Mouse (Mus musculus) stomach, embryonic 14.5 days (tissue): ENCODE results near the gene Eya2. TPM values are rescaled to one million over a fixed set of nuclear protein-coding genes. Genes with fewer than 3 reads are reported as not detected.

Source experiments
- ATAC-seq: fragments of 200-750 bp; cut with Nextera tagmentation; 2 replicates; pipeline ENCODE4 v1.8.0; 2017; ENCODE audit warnings: low read depth, moderate TSS enrichment; ENCODE audit not compliant: insufficient number of reproducible peaks, insufficient read depth, low FRiP score
- H3K27ac ChIP-seq: fragments of 300-500 bp; sonication (generic); 2 replicates; pipeline ENCODE4 v1.5.1; 2014; ENCODE audit warnings: mild to moderate bottlenecking, low read length, moderate library complexity, mixed read lengths
- H3K27me3 ChIP-seq: fragments of 300-500 bp; sonication (generic); 2 replicates; pipeline ENCODE4 v1.6.1; 2014; ENCODE audit warnings: low read length, control low read depth, mixed read lengths; ENCODE audit not compliant: control insufficient read depth, insufficient read depth
- H3K36me3 ChIP-seq: fragments of 300-500 bp; sonication (generic); 2 replicates; pipeline ENCODE4 v1.6.1; 2014; ENCODE audit warnings: mild to moderate bottlenecking, control low read depth, low read length, moderate library complexity, mixed read lengths; ENCODE audit not compliant: control insufficient read depth, insufficient read depth
- H3K4me1 ChIP-seq: fragments of 300-500 bp; sonication (generic); 2 replicates; pipeline ENCODE4 v1.6.1; 2014; ENCODE audit warnings: low read length, control low read depth, mixed read lengths; ENCODE audit not compliant: control insufficient read depth, insufficient read depth
- H3K4me2 ChIP-seq: fragments of 300-500 bp; sonication (generic); replicated peaks from 2 replicates; pipeline ENCODE4 v1.6.1; 2014; ENCODE audit warnings: low read depth, low read length, control low read depth
- H3K4me3 ChIP-seq: fragments of 300-500 bp; sonication (generic); 2 replicates; pipeline ENCODE4 v1.5.1; 2014; ENCODE audit warnings: low read depth, low read length, control low read depth
- H3K9ac ChIP-seq: fragments of 300-500 bp; sonication (generic); replicated peaks from 2 replicates; pipeline ENCODE4 v1.6.1; 2014; ENCODE audit warnings: low read depth, mild to moderate bottlenecking, control low read depth, low read length, moderate library complexity, mixed read lengths
- H3K9me3 ChIP-seq: fragments of 300-500 bp; sonication (generic); 2 replicates; pipeline ENCODE4 v1.6.1; 2016; ENCODE audit warnings: low read depth, low read length, control low read depth; ENCODE audit not compliant: control insufficient read depth
- WGBS: fragments of 180-500 bp; shearing (Covaris S2); extraction: QIAGEN DNeasy Blood & Tissue Kit; methylation state at CpG from one replicate; pipeline ENCODE4 v1.1.7; 2014; 5-methylcytosine and 5-hydroxymethylcytosine counted together
- polyA plus RNA-seq: library from polyadenylated mRNA; unstranded; fragments of >200 nt; fragmentation: Nextera tagmentation; extraction: Ambion mirVana; gene quantifications from 2 replicates; pipeline ENCODE4 v1.2.1, GENCODE M21; 2014

Gene Eya2
- polyA plus RNA-seq, 1 experiment from 2014 or later, result 15.4 TPM

GRCm38 (mm10) chr2:165622596-165622995, 27.8 kb downstream of the Eya2 start:
- H3K4me2 ChIP-seq, result no peak overlapping the region
- no peaks in the 10 kb centered on the region for H3K27me3 ChIP-seq
- no peaks in the 10 kb centered on the region for H3K4me1 ChIP-seq
- ATAC-seq, result no peak
- no peaks in the 10 kb centered on the region for H3K9me3 ChIP-seq
- H3K36me3 ChIP-seq, result no peaks in the 10 kb centered on the region
- no peak overlapping the region for H3K27ac ChIP-seq
- no peak overlapping the region for H3K4me3 ChIP-seq
- H3K9ac ChIP-seq, result no peak overlapping the region
- 55% methylated on average over 3 of the region's 3 CpGs for WGBS

- H3K9me3 ChIP-seq, result no peaks in the 10 kb centered on the region
- no peak overlapping the region for H3K27ac ChIP-seq
- ATAC-seq, result no peak
- H3K4me2 ChIP-seq, result no peak overlapping the region
- no peak overlapping the region for H3K9ac ChIP-seq
- no peak overlapping the region for H3K4me3 ChIP-seq
- H3K4me1 ChIP-seq, result no peaks in the 10 kb centered on the region
- H3K36me3 ChIP-seq, result no peaks in the 10 kb centered on the region
- no peaks in the 10 kb centered on the region for H3K27me3 ChIP-seq
- WGBS, result 76% methylated on average over 6 of the region's 6 CpGs
Measured at GRCm38 (mm10) chr2:165626826-165627225, 32.0 kb downstream of the Eya2 start.

- H3K27ac ChIP-seq, result no peak overlapping the region
- H3K27me3 ChIP-seq, result no peaks in the 10 kb centered on the region
- WGBS, result 65% methylated on average over 6 of the region's 6 CpGs
- ATAC-seq, result no peak
- no peaks in the 10 kb centered on the region for H3K36me3 ChIP-seq
- no peak overlapping the region for H3K9ac ChIP-seq
- no peaks in the 10 kb centered on the region for H3K9me3 ChIP-seq
- no peak overlapping the region for H3K4me3 ChIP-seq
- H3K4me1 ChIP-seq, result no peaks in the 10 kb centered on the region
- H3K4me2 ChIP-seq, result no peak overlapping the region
Measured at GRCm38 (mm10) chr2:165627974-165628373, 33.1 kb downstream of the Eya2 start.

- no peak overlapping the region for H3K27ac ChIP-seq
- 48% methylated on average over 8 of the region's 8 CpGs for WGBS
Measured at GRCm38 (mm10) chr2:165629900-165630299, 35.1 kb downstream of the Eya2 start.

GRCm38 (mm10) chr2:165633011-165633785, 38.4 kb downstream of the Eya2 start:
- ATAC-seq, result no peak
- Histone ChIP-seq H3K36me3 (no peaks in the 10 kb centered on the region), H3K4me3 (no peak overlapping the region), H3K4me2 (no peak overlapping the region), H3K27ac (no peak overlapping the region), H3K9ac (no peak overlapping the region), H3K27me3 (no peaks in the 10 kb centered on the region), H3K9me3 (0 out of 2 replicates have a peak, but pooled peaks cover 3% of the 10 kb centered on the region), H3K4me1 (no peaks in the 10 kb centered on the region)
- WGBS, result 73% methylated on average over 11 of the region's 11 CpGs

More at GRCm38 (mm10) chr2:165629900-165630299, 35.1 kb downstream of the Eya2 start:
- no peak overlapping the region for H3K4me3 ChIP-seq
- no peaks in the 10 kb centered on the region for H3K36me3 ChIP-seq
- no peak overlapping the region for H3K9ac ChIP-seq
- H3K4me1 ChIP-seq, result no peaks in the 10 kb centered on the region
- no peaks in the 10 kb centered on the region for H3K9me3 ChIP-seq
- H3K4me2 ChIP-seq, result no peak overlapping the region
- H3K27me3 ChIP-seq, result no peaks in the 10 kb centered on the region
- ATAC-seq, result no peak

GRCm38 (mm10) chr2:165634481-165634880, 39.6 kb downstream of the Eya2 start:
- ATAC-seq, result no peak
- 74% methylated on average over 7 of the region's 7 CpGs for WGBS
- Histone ChIP-seq H3K9me3 (0 out of 2 replicates have a peak, but pooled peaks cover 3% of the 10 kb centered on the region), H3K9ac (no peak overlapping the region), H3K36me3 (no peaks in the 10 kb centered on the region), H3K27me3 (no peaks in the 10 kb centered on the region), H3K4me2 (no peak overlapping the region), H3K4me1 (no peaks in the 10 kb centered on the region), H3K4me3 (no peak overlapping the region), H3K27ac (no peak overlapping the region)

GRCm38 (mm10) chr2:165639075-165639755, 44.4 kb downstream of the Eya2 start:
- Histone ChIP-seq H3K36me3 (no peaks in the 10 kb centered on the region), H3K4me1 (peaks cover 16% of the 10 kb centered on the region; the same call in 1 of the 2 replicates), H3K4me2 (no peak overlapping the region), H3K9ac (no peak overlapping the region), H3K4me3 (no peak overlapping the region), H3K27ac (no peak overlapping the region), H3K9me3 (0 out of 2 replicates have a peak, but pooled peaks cover 3% of the 10 kb centered on the region), H3K27me3 (no peaks in the 10 kb centered on the region)
- WGBS, result 76% methylated on average over 11 of the region's 11 CpGs
- no peak for ATAC-seq

GRCm38 (mm10) chr2:165641909-165642505, 47.2 kb downstream of the Eya2 start:
- H3K9me3 ChIP-seq, result 0 out of 2 replicates have a peak, but pooled peaks cover 2% of the 10 kb centered on the region
- no peak overlapping the region for H3K27ac ChIP-seq
- no peak overlapping the region for H3K4me3 ChIP-seq
- no peaks in the 10 kb centered on the region for H3K27me3 ChIP-seq
- peaks cover 16% of the 10 kb centered on the region; the same call in 1 of the 2 replicates for H3K4me1 ChIP-seq
- no peak overlapping the region for H3K9ac ChIP-seq
- H3K36me3 ChIP-seq, result no peaks in the 10 kb centered on the region
- ATAC-seq, result no peak
- H3K4me2 ChIP-seq, result no peak overlapping the region
- 57% methylated on average over 14 of the region's 14 CpGs for WGBS
